Mouse (Mus musculus) ES-E14 (cell line): ENCODE measurements around the gene Hdac8.

Source experiments
- CHD2 ChIP-seq: IDR thresholded peaks from 2 replicates; pipeline ENCODE4 v1.6.1; 2014; ENCODE audit warnings: mild to moderate bottlenecking, low read depth, low read length, inconsistent platforms
- HCFC1 ChIP-seq: IDR thresholded peaks from 2 replicates; pipeline ENCODE4 v1.6.1; 2012; ENCODE audit warnings: low read length, inconsistent platforms, borderline replicate concordance; ENCODE audit not compliant: insufficient read depth
- ZNF384 ChIP-seq: IDR thresholded peaks from 2 replicates; pipeline ENCODE4 v1.6.1; 2012; ENCODE audit warnings: low read depth, low read length, inconsistent platforms

DNA sequence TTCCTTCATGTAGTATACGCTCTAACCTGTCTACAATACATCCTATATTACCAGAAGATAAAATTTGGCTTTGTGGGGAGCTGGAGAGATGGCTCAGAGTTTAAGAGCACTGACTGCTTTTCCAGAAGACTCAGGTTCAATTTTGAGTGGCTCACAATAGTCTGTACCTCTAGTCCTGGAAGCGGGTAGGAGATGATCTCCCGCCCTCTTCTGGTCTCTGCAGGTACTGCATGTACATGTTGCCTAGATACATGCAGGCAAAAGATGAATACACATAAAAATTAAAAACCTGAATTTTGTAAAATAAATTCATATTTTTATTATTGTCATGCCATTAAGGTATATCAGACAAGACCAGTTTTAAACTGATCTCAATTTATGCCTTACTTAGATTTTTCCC, 28.4 kb downstream of the Hdac8 start:
- TF ChIP-seq ZNF384 (no peak), HCFC1 (no peak), CHD2 (no peak)
